Mouse (Mus musculus): Measurements from ENCODE around the gene Foxf2. TPM values are rescaled to one million over a fixed set of nuclear protein-coding genes. Genes with fewer than 3 reads are reported as not detected.

Foxf2 gene
- polyA plus RNA-seq, 1 experiment: 69.8 TPM

DNA sequence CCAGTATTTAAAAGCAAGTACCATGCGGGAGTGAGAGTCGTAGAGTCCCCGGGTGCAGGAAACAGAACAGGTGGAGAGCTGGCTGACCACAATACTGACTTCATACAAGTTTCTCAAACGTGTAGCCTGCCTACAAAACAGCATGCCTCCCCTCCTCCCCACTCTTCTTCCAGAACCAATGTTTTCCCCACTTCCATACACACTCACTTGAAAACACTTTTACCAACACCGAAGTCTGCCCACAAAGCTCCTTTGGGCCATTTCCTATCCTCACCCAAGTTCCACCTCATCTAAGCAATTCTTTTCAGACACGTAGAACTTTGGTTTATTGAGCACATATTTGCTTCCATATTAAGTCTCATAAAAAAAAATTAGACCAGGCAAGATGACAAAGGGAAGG is 2.3 kb upstream of the Foxf2 start:
- Histone ChIP-seq H3K4me1 (ENCODE audit: control insufficient read depth, insufficient read depth, low read length) (no peaks in the 10 kb centered on the region), H3K4me3 (replicated peaks; ENCODE audit: extremely low read depth, low read depth, low read length) (no peak overlapping the region)
- TF ChIP-seq POLR2A (IDR thresholded peaks at IDR 0.05; ENCODE audit: borderline replicate concordance, extremely low read depth, low read depth, low read length): no peak
- no peak for TF ChIP-seq CTCF (IDR thresholded peaks at IDR 0.05; ENCODE audit: insufficient read depth, low read length)
- 25% methylated on average over 6 of the region's 6 CpGs for WGBS
- no peak for DNase-seq

DNA sequence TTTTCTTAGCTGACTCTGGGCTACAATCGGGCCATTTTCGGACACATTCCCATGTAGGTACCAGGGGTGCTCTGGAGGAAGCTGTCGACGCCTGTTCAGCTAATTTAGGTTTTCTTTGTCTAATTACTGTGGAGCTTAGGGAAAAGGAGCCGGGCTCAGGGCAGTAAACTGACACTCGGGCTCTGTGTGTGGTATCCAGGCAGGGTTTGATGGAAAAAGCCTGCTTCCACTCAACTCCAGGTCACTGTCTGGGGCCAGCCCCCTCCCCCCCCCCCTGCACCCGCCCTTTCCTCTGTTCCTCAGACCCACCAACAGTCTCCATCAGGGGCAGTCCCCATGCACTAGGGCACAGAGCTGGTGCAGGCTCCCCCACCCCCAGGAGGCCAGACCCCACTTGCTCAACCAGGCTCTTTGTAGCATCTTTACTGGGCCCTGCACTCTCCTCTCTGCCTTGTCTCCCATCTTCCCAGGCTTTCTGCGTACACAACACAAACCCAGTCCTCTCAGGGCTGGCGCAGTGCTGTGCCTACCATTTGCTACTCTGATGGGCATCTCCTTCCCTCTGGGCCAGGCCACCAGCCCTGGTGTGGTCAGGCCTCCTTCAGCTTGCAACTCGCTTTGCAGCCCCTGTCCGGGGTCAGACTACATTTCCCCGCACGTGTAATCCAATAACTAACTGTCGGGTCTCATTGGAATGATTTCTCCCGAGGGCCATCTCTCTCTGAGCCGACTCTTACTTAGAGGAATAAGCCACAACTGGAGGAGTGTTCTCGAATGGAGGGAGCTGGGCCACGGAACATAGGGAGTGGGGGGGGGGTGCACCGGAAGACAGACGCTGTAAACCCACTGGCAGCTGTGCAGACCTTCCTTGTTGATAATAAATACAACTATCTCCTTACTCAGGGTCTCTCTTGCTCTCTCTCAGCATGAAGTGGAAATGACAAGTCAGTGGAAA is 1.4 kb upstream of the Foxf2 start:
- 12% methylated on average over 20 of the region's 20 CpGs for WGBS
- Histone ChIP-seq H3K4me3 (replicated peaks; ENCODE audit: extremely low read depth, low read depth, low read length) (no peak overlapping the region), H3K4me1 (ENCODE audit: control insufficient read depth, insufficient read depth, low read length) (no peaks in the 10 kb centered on the region)
- no peak for DNase-seq
- TF ChIP-seq CTCF (IDR thresholded peaks at IDR 0.05; ENCODE audit: insufficient read depth, low read length) (no peak), POLR2A (IDR thresholded peaks at IDR 0.05; ENCODE audit: borderline replicate concordance, extremely low read depth, low read depth, low read length) (no peak)

DNA sequence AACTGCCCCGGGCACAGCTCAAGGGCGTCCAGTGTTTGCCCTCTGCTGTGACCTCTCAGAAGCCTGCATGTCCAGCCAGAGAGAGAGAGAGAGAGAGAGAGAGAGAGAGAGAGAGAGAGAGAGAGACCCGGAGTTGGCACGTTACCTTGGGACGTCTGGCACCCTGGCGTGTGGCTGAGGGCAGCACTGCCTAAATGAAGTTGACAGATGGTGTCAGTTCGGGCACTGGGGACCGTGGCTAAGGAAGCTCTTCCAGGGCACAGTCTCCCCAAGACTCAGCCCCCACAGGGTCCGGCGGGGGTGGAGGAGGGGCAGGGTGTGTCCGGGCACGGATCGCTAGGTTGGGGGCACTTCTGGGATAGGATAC is 667 bp upstream of the Foxf2 start:
- Histone ChIP-seq H3K4me3 (replicated peaks; ENCODE audit: extremely low read depth, low read depth, low read length) (peak overlapping the region; percentile 43), H3K4me1 (ENCODE audit: control insufficient read depth, insufficient read depth, low read length) (no peaks in the 10 kb centered on the region; the same call in none of the 2 replicates)
- 2% methylated on average over 13 of the region's 13 CpGs for WGBS

DNA sequence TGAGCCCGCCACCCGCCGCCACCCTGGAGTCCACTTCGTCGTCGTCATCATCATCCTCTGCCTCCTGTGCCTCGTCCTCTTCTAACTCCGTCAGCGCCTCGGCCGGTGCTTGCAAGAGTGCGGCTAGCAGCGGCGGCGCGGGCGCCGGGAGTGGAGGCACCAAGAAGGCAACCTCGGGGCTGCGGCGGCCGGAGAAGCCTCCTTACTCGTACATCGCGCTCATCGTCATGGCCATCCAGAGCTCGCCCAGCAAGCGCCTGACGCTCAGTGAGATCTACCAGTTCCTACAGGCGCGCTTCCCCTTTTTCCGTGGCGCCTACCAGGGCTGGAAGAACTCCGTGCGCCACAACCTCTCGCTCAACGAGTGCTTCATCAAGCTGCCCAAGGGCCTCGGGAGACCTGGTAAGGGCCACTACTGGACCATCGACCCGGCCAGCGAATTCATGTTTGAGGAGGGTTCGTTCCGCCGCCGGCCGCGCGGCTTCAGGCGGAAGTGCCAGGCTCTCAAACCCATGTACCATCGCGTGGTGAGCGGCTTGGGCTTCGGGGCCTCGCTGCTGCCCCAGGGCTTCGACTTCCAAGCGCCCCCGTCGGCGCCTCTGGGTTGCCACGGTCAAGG is 676 bp downstream of the Foxf2 start:
- Histone ChIP-seq H3K4me1 (ENCODE audit: control insufficient read depth, insufficient read depth, low read length) (no peaks in the 10 kb centered on the region; the same call in none of the 2 replicates), H3K4me3 (replicated peaks; ENCODE audit: extremely low read depth, low read depth, low read length) (peak overlapping the region; percentile 57)
- TF ChIP-seq CTCF (IDR thresholded peaks at IDR 0.05; ENCODE audit: insufficient read depth, low read length) (no peak), POLR2A (IDR thresholded peaks at IDR 0.05; ENCODE audit: borderline replicate concordance, extremely low read depth, low read depth, low read length) (no peak)
- DNase-seq: peak; percentile 25
- WGBS: under 1% methylated on average over 60 of the region's 60 CpGs

More for the DNA sequence above, 667 bp upstream of the Foxf2 start:
- DNase-seq: no peak
- TF ChIP-seq POLR2A (IDR thresholded peaks at IDR 0.05; ENCODE audit: borderline replicate concordance, extremely low read depth, low read depth, low read length): no peak
- no peak for TF ChIP-seq CTCF (IDR thresholded peaks at IDR 0.05; ENCODE audit: insufficient read depth, low read length)

DNA sequence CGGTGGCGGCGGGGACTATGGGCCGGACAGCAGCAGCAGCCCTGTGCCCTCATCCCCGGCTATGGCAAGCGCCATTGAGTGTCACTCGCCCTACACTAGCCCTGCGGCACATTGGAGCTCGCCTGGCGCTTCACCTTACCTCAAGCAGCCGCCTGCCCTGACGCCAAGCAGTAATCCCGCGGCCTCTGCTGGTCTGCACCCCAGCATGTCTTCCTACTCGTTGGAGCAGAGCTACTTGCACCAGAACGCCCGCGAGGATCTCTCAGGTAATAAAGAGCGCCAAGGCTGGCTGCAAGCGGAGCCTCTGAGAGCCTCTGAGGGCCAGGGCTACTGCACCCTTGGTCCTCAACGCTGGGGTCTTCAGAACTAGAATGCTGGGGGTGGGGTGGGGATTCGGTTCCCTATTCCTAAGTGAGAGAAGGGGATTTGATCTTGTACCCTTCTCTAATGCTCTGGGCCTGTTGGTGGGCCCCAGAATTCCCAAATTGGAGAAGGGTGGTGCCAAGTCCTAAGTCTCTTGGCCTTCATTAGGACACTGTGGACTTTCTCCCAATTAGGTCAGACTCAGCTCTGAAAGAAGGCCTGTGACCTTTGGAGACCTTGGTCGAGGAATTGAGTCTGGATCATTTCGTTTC is 1.5 kb downstream of the Foxf2 start:
- 9% methylated on average over 24 of the region's 24 CpGs for WGBS
- Histone ChIP-seq H3K4me3 (replicated peaks; ENCODE audit: extremely low read depth, low read depth, low read length) (peak overlapping the region; percentile 57), H3K4me1 (ENCODE audit: control insufficient read depth, insufficient read depth, low read length) (no peaks in the 10 kb centered on the region; the same call in none of the 2 replicates)
- DNase-seq: no peak
- TF ChIP-seq CTCF (IDR thresholded peaks at IDR 0.05; ENCODE audit: insufficient read depth, low read length) (no peak), POLR2A (IDR thresholded peaks at IDR 0.05; ENCODE audit: borderline replicate concordance, extremely low read depth, low read depth, low read length) (no peak)

DNA sequence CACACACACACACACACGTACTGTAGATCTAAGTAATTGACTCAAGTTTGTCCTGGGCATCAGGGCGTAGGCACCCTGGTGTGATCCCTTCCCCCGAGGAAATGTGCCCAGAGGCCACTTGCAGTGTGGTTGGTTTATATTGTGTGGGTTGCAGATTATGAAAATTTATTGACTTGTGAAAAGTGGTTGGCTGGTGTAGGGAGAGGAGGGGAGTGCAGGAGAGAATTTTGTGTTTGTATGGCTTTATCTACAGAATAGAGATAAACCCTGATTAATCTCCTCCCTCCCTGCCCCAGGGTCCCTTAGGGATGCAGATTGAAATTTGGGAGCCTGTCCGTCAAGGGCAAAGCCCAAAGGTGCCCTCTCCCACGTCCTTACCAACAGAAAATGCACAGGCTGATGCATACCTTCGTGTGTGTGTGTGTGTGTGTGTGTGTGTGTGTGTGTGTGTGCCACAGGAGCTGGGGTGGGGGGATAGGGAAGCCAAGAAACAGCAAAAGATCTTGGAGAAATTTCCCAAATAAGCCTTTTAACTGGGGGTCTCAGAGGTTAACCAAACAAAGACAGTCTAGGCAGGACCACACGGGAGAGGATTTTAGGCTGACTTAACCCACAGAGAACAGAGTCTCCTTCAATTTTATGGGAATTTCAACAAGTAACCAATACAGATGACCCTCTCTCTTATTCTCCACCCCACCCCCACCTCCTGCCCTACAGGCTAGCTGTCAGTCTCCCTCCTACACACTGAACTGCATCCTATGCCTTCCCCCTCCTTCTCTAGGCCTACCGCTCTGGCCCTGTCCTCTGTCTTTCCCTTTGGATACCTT is 2.5 kb downstream of the Foxf2 start:
- 37% methylated on average over 8 of the region's 8 CpGs for WGBS
- H3K4me3 ChIP-seq (replicated peaks; ENCODE audit: extremely low read depth, low read depth, low read length): peak overlapping the region; percentile 57

DNA sequence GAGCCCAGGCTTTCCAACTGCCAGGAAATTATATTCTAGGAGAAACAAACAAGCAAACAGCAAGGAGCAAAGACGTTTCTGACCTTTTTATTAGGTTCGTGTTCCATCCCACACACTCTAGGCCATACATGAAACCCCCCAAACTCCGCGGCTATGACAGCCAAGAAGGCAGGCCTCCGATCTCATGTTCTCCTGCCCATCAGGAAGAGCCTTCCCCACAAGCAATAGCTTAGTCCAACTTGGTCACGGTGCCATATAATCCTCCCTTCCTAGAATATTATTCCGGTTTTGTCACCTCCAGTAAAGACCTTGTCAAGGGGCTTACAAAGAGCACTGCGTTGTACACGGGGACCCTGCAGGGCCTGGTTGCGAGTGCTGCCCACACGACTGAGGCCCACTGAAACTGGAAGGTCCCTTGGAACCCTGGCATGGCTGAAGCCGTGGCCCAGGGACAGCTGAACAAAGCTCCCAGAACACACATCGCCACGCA is 3.1 kb downstream of the Foxf2 start:
- Histone ChIP-seq H3K4me1 (ENCODE audit: control insufficient read depth, insufficient read depth, low read length) (no peaks in the 10 kb centered on the region; the same call in none of the 2 replicates), H3K4me3 (replicated peaks; ENCODE audit: extremely low read depth, low read depth, low read length) (peak overlapping the region; percentile 77)
- TF ChIP-seq POLR2A (IDR thresholded peaks at IDR 0.05; ENCODE audit: borderline replicate concordance, extremely low read depth, low read depth, low read length) (no peak), CTCF (IDR thresholded peaks at IDR 0.05; ENCODE audit: insufficient read depth, low read length) (no peak)
- no peak for DNase-seq
- 27% methylated on average over 14 of the region's 14 CpGs for WGBS

More for the DNA sequence above, 2.5 kb downstream of the Foxf2 start:
- H3K4me1 ChIP-seq (ENCODE audit: control insufficient read depth, insufficient read depth, low read length): no peaks in the 10 kb centered on the region; the same call in none of the 2 replicates
- TF ChIP-seq CTCF (IDR thresholded peaks at IDR 0.05; ENCODE audit: insufficient read depth, low read length) (no peak), POLR2A (IDR thresholded peaks at IDR 0.05; ENCODE audit: borderline replicate concordance, extremely low read depth, low read depth, low read length) (no peak)
- DNase-seq: no peak

DNA sequence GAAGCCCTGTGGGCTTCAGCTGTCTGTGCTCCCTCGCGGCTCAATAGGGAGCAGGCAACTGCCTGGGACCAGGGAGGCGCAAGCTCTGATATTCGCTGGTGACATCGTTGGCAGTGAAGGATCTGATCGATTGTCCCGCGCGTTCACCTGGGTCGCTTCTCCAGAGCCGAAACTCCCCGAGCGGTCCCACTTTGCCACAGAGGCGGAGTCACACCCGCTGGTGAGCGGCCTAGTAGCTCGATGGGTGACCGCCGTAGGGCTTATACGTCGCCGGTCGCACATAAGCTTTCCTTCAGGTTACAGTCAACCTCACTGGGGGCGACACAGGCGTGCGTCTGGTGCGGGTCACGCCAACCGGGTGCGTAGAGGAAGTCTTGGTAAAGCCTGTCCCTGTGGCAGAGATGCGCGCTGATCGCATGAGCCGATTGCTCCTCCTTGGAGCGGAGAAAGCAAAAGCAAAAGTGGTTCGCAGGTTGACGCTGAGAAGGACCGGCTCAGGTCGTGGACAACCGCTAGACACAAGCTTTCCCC is 3.8 kb downstream of the Foxf2 start:
- peak overlapping the region; percentile 77 for H3K4me3 ChIP-seq (replicated peaks; ENCODE audit: extremely low read depth, low read depth, low read length)
- no peak for TF ChIP-seq POLR2A (IDR thresholded peaks at IDR 0.05; ENCODE audit: borderline replicate concordance, extremely low read depth, low read depth, low read length)
- peak; percentile 43 for DNase-seq
- H3K4me1 ChIP-seq (ENCODE audit: control insufficient read depth, insufficient read depth, low read length): no peaks in the 10 kb centered on the region; the same call in none of the 2 replicates
- WGBS: 5% methylated on average over 40 of the region's 40 CpGs

Measured in lung, adult 2 months (tissue).